Mouse (Mus musculus): ENCODE results near the gene Gm8764.
"Not testable (repeated sequence)": the region's sequence is repeated elsewhere in the genome, so short reads cannot be mapped to it uniquely, and the experiment has no call there.

DNA sequence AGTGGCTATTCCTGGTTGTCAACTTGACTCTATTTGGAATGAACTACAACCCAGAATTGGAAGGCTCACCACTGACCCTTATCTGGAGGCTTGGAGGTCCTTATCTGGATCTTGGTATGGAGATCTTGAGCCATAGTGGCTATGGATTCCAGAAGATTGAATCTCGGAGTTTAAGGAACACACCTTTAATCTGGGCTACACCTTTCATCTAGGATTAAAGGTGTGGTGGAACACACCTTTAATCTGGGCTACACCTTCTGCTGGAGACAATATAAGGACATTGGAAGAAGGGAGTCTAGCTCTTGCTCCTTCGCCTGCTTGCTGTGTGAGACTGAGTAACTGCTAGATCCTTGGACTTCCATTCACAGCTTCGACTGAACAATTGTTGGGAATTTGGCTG, 16.9 kb downstream of the Gm8764 start, which contains the start of gene Gm21312:
- not testable (repeated sequence) for TF ChIP-seq GATA1 (IDR thresholded peaks at IDR 0.05; ENCODE audit: borderline replicate concordance, low read length); FLI1 (IDR thresholded peaks at IDR 0.05; ENCODE audit: low read length)

Measured in megakaryocyte, embryonic 14.5 days (primary cell).